Mouse (Mus musculus): ENCODE measurements around the gene Cd200r1.

DNA sequence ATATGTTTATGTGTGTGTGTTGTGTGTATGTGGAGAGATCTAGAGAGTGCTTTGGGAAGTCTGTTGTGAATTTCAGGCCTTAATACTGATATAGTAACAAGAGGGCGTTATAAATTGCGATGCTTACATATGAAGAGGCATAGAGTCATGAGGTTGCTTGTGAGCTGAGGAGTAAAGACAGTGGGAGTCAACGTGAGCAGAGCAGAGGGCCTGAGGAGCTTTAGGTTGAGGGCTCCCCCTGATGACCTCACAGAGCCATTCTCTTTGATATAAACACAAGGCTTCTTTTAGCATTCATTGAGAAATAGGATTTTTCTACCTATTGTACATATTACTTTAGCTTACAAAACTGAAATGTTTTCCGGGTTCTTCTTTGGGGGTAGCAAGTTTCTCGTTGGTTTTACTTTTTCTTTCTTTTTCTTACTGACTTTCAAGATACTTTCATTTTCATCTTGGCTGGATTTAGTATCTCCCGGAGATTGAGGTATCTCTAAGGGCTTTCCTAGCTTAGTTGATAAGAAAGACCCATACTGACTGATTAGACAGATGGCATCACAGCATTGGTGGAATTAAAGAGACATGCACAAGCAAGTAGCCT lies 47.0 kb downstream of the Cd200r1 start:
- TF ChIP-seq CTCF (IDR thresholded peaks at IDR 0.05) (no peak), EP300 (IDR thresholded peaks at IDR 0.05; ENCODE audit: insufficient read depth, low read depth, low read length) (no peak), POLR2A (IDR thresholded peaks at IDR 0.05; ENCODE audit: insufficient read depth, low read depth, low read length) (no peak)

Measured in heart, adult 2 months (tissue).